Comparison of ENCODE assay signal across 9 mouse cellular contexts in the genomic region with DNA sequence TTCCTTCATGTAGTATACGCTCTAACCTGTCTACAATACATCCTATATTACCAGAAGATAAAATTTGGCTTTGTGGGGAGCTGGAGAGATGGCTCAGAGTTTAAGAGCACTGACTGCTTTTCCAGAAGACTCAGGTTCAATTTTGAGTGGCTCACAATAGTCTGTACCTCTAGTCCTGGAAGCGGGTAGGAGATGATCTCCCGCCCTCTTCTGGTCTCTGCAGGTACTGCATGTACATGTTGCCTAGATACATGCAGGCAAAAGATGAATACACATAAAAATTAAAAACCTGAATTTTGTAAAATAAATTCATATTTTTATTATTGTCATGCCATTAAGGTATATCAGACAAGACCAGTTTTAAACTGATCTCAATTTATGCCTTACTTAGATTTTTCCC. TPM values are rescaled to one million over a fixed set of nuclear protein-coding genes. Genes with fewer than 3 reads are reported as not detected.
DNase-seq lines count a peak whose midpoint lies in the region; ATAC-seq and TF ChIP-seq lines count a peak whose summit lies in the region.
"Had no signal": no experiment of that assay in that cellular context is flagged by ENCODE, and none has a peak within 500 bp of the region (broad histone marks: within the 10 kb centered on the region; RNA-seq: fewer than 3 reads in every experiment).

No protein-coding gene starts in this region.

- H3K9me3 ChIP-seq in MEL (replicated peaks; ENCODE audit: insufficient read depth, low read length): no peaks in the 10 kb centered on the region
- H3K9me3 ChIP-seq: limb, embryonic 12.5 days had no signal

- H3K27ac ChIP-seq in MEL (ENCODE audit: control insufficient read depth, low read depth, low read length): no peak overlapping the region
- H3K27ac ChIP-seq in gastrocnemius, adult 2 months: no peak overlapping the region
- H3K27ac ChIP-seq: limb, embryonic 12.5 days had no signal

- H3K27me3 ChIP-seq in MEL (ENCODE audit: control insufficient read depth in 1 of 2, insufficient read depth in 2 of 2, low read length in 2 of 2): no peaks in the 10 kb centered on the region

- intact Hi-C loops in gastrocnemius, adult 2 months (cut with DNase I): no loop called here

- H3K4me3 ChIP-seq in MEL (ENCODE audit: control insufficient read depth in 1 of 2, insufficient read depth in 1 of 2, low read depth in 2 of 2, low read length in 2 of 2): no peak overlapping the region
- no peak overlapping the region for H3K4me3 ChIP-seq in gastrocnemius, adult 2 months
- H3K4me3 ChIP-seq: limb, embryonic 12.5 days had no signal

- H3K36me3 ChIP-seq in MEL (ENCODE audit: control insufficient read depth in 1 of 2, insufficient read depth in 2 of 2, low read length in 2 of 2): peaks cover 0 to 15% of the 10 kb centered on the region in 2 experiments; a peak in 2 of 4 replicates
- H3K36me3 ChIP-seq: limb, embryonic 12.5 days had no signal

- DNase-seq in cerebellum, adult 11 months: peak; percentile 68
- peak; percentile 66 for DNase-seq in MEL (ENCODE audit: low read depth, low spot score)
- DNase-seq in cerebellum, adult 9-10 months: peak; percentile 83
- DNase-seq in gastrocnemius, adult 2 months: peak; percentile 68
- DNase-seq in layer of hippocampus, postnatal 10 days (ENCODE audit: low spot score in 2 of 2): peak; percentile 77 to 83
- peak; percentile 64 for DNase-seq in mesoderm, embryonic 11.5 days (ENCODE audit: low read depth, low spot score)
- DNase-seq in spleen, postnatal 10 days (ENCODE audit: low spot score in 2 of 2): peak; percentile 36 to 71

- peak; percentile 62 for TF ChIP-seq RAD21 in MEL (IDR thresholded peaks at IDR 0.05; ENCODE audit: low read depth, low read length)

- TF ChIP-seq POLR2A in MEL (IDR thresholded peaks at IDR 0.05; ENCODE audit: control insufficient read depth in 1 of 2, insufficient read depth in 1 of 2, low read depth in 1 of 2, low read length in 2 of 2, poor library complexity in 1 of 2): no peak

- TF ChIP-seq EP300 in MEL (IDR thresholded peaks at IDR 0.05; ENCODE audit: low read depth in 1 of 2, low read length in 2 of 2): no peak

- H3K79me2 ChIP-seq in MEL (ENCODE audit: control insufficient read depth, insufficient read depth, low read length, poor library complexity): no peaks in the 10 kb centered on the region

- no peak for ATAC-seq in cerebellum, adult (ENCODE audit: insufficient number of reproducible peaks, low FRiP score, low TSS enrichment)

- peaks cover 8 to 11% of the 10 kb centered on the region in 2 experiments for H3K4me1 ChIP-seq in MEL (ENCODE audit: control insufficient read depth in 1 of 2, insufficient read depth in 2 of 2, low read length in 2 of 2)
- H3K4me1 ChIP-seq: limb, embryonic 12.5 days had no signal

- no peak overlapping the region for H3K9ac ChIP-seq in MEL (ENCODE audit: control insufficient read depth, low read depth, low read length, poor library complexity, severe bottlenecking)
- H3K9ac ChIP-seq: limb, embryonic 12.5 days had no signal

- TF ChIP-seq CTCF in MEL (IDR thresholded peaks at IDR 0.05 in 2 of 3, conservative IDR thresholded peaks at IDR 0.05 in 1 of 3; ENCODE audit: control insufficient read depth in 1 of 3, insufficient read depth in 1 of 3, low read depth in 2 of 3, low read length in 3 of 3, poor library complexity in 1 of 3, severe bottlenecking in 1 of 3): peak; percentile 57 to 69 (median 60)
- TF ChIP-seq CTCF in gastrocnemius, adult 2 months (IDR thresholded peaks at IDR 0.05): peak; percentile 90

TF ChIP-seq in MEL, 35 proteins besides CTCF, POLR2A, EP300 and RAD21:
- TF ChIP-seq POLR2AphosphoS2 (IDR thresholded peaks at IDR 0.05; ENCODE audit: low read length) (no peak), USF2 (IDR thresholded peaks at IDR 0.05; ENCODE audit: borderline replicate concordance in 1 of 2, insufficient read depth in 1 of 2, low read depth in 1 of 2, low read length in 2 of 2) (no peak), ZC3H11A (IDR thresholded peaks at IDR 0.05; ENCODE audit: low read depth, low read length) (peak; percentile 37; the same call in 1 of the 2 replicates), NRF1 (IDR thresholded peaks at IDR 0.05; ENCODE audit: insufficient read depth, low read depth, low read length, poor library complexity, severe bottlenecking) (no peak), RCOR1 (IDR thresholded peaks at IDR 0.05; ENCODE audit: low read depth, low read length) (no peak), JUND (IDR thresholded peaks at IDR 0.05; ENCODE audit: low read depth, low read length) (no peak), KAT2A (conservative IDR thresholded peaks at IDR 0.05; ENCODE audit: low read depth, low read length) (no peak), SMC3 (IDR thresholded peaks at IDR 0.05; ENCODE audit: low read depth, low read length) (peak; percentile 75)
TF ChIP-seq in MEL: peak in this region for 2.

RNA-seq across cellular contexts. Expression of gene Hdac8, which starts 28.4 kb away (rescaled TPM):
- 8.8 and 10.0 TPM in 2 replicates for total RNA-seq in MEL (2012; rRNA removed)
- polyA plus RNA-seq in MEL (2012; ENCODE audit: insufficient read depth in 1 of 2, insufficient read length in 2 of 2, low read depth in 1 of 2, low replicate concordance in 2 of 2, missing spikeins in 1 of 2): 10 to 100 TPM in 1 of 2 experiments, not detected in 1; 11.8 TPM
- total RNA-seq in gastrocnemius, adult 2 months (2021): 1 to 10 TPM; 3.8 to 4.2 TPM
- total RNA-seq in layer of hippocampus, postnatal 10 days (2021): 10 to 100 TPM; 14.5 to 16.2 TPM
